Mouse (Mus musculus) MEL (cell line): ENCODE results near the gene Stmn1. TPM values are rescaled to one million over a fixed set of nuclear protein-coding genes. Genes with fewer than 3 reads are reported as not detected.

Experiments used
- DNase-seq: peaks from one replicate; pipeline ENCODE4 v3.0.0; 2011; ENCODE audit warnings: low read depth, low spot score
- H3K27ac ChIP-seq: 2 replicates; pipeline ENCODE4 v1.5.1; 2012; ENCODE audit warnings: low read depth, mild to moderate bottlenecking, control low read depth, low read length, moderate library complexity; ENCODE audit not compliant: control insufficient read depth
- H3K27me3 ChIP-seq, 2 experiments: fragments of 150-350 bp in 1 of 2; sonication (generic) in 1 of 2; 2 replicates each; pipeline ENCODE4 v1.6.1; 2012; ENCODE audit warnings: low read length in 2 of 2, mild to moderate bottlenecking in 2 of 2, improper control_type of control experiment in 1 of 2, moderate library complexity in 1 of 2; ENCODE audit not compliant: insufficient read depth in 2 of 2, control insufficient read depth in 1 of 2
- H3K36me3 ChIP-seq, 2 experiments: 2 replicates each; pipeline ENCODE4 v1.6.1; 2012 to 2014; ENCODE audit warnings: low read length in 2 of 2, improper control_type of control experiment in 1 of 2, inconsistent platforms in 1 of 2, mild to moderate bottlenecking in 1 of 2; ENCODE audit not compliant: insufficient read depth in 2 of 2, control insufficient read depth in 1 of 2
- H3K4me1 ChIP-seq, 2 experiments: fragments of 150-350 bp in 1 of 2; sonication (generic) in 1 of 2; 2 replicates each; pipeline ENCODE4 v1.6.1; 2012; ENCODE audit warnings: low read length in 2 of 2, improper control_type of control experiment in 1 of 2, mild to moderate bottlenecking in 1 of 2; ENCODE audit not compliant: insufficient read depth in 2 of 2, control insufficient read depth in 1 of 2
- H3K4me3 ChIP-seq, 2 experiments: fragments of 150-350 bp in 1 of 2; sonication (generic) in 1 of 2; 2 replicates each; pipeline ENCODE4 v1.5.1; 2012; ENCODE audit warnings: low read depth in 2 of 2, low read length in 2 of 2, mild to moderate bottlenecking in 2 of 2, moderate library complexity in 2 of 2, control low read depth in 1 of 2, improper control_type of control experiment in 1 of 2; ENCODE audit not compliant: control insufficient read depth in 1 of 2, insufficient read depth in 1 of 2
- H3K79me2 ChIP-seq: 2 replicates; pipeline ENCODE4 v1.6.1; 2012; ENCODE audit warnings: mild to moderate bottlenecking, low read length, moderate library complexity; ENCODE audit not compliant: control insufficient read depth, poor library complexity, insufficient read depth
- H3K9ac ChIP-seq: 2 replicates; pipeline ENCODE4 v1.6.1; 2012; ENCODE audit warnings: low read depth, mild to moderate bottlenecking, control low read depth, low read length, moderate library complexity; ENCODE audit not compliant: control insufficient read depth, poor library complexity, severe bottlenecking
- H3K9me3 ChIP-seq: fragments of 150-350 bp; sonication (generic); replicated peaks from 2 replicates; pipeline ENCODE4 v1.6.1; 2012; ENCODE audit warnings: mild to moderate bottlenecking, low read length, improper control_type of control experiment, moderate library complexity; ENCODE audit not compliant: insufficient read depth
- CHD2 ChIP-seq: IDR thresholded peaks from 2 replicates; pipeline ENCODE4 v1.6.1; 2011; ENCODE audit warnings: low read length, improper control_type of control experiment
- CTCF ChIP-seq, 3 experiments: IDR thresholded peaks in 2 of 3; conservative IDR thresholded peaks in 1 of 3; 2 replicates each; pipeline ENCODE4 v1.5.1; 2011 to 2012; ENCODE audit warnings: low read length in 3 of 3, low read depth in 2 of 3, mild to moderate bottlenecking in 2 of 3, improper control_type of control experiment in 1 of 3, inconsistent platforms in 1 of 3, mixed read lengths in 1 of 3, moderate library complexity in 1 of 3; ENCODE audit not compliant: control insufficient read depth in 1 of 3, insufficient read depth in 1 of 3, poor library complexity in 1 of 3, severe bottlenecking in 1 of 3
- ELF1 ChIP-seq: IDR thresholded peaks from 2 replicates; pipeline ENCODE4 v1.6.1; 2014; ENCODE audit warnings: low read depth, mild to moderate bottlenecking, inconsistent platforms, low read length, improper control_type of control experiment, moderate library complexity
- EP300 ChIP-seq, 2 experiments: IDR thresholded peaks; 2 replicates each; pipeline ENCODE4 v1.6.1; 2011; ENCODE audit warnings: improper control_type of control experiment in 2 of 2, low read length in 2 of 2, low read depth in 1 of 2, mild to moderate bottlenecking in 1 of 2
- ETS1 ChIP-seq: IDR thresholded peaks from 2 replicates; pipeline ENCODE4 v1.6.1; 2012; ENCODE audit warnings: low read depth, mild to moderate bottlenecking, inconsistent platforms, low read length, improper control_type of control experiment, moderate library complexity
- GABPA ChIP-seq: IDR thresholded peaks from 2 replicates; pipeline ENCODE4 v1.6.1; 2012; ENCODE audit warnings: low read depth, mild to moderate bottlenecking, inconsistent platforms, low read length, improper control_type of control experiment, moderate library complexity
- GATA1 ChIP-seq: IDR thresholded peaks from 2 replicates; pipeline ENCODE4 v1.6.1; 2011; ENCODE audit warnings: low read depth, low read length, improper control_type of control experiment
- HCFC1 ChIP-seq: IDR thresholded peaks from 2 replicates; pipeline ENCODE4 v1.6.1; 2012; ENCODE audit warnings: low read depth, mild to moderate bottlenecking, inconsistent platforms, low read length, improper control_type of control experiment, moderate library complexity
- MAZ ChIP-seq: IDR thresholded peaks from 2 replicates; pipeline ENCODE4 v1.6.1; 2012; ENCODE audit warnings: low read depth, mild to moderate bottlenecking, inconsistent platforms, low read length, improper control_type of control experiment
- MXI1 ChIP-seq: IDR thresholded peaks from 2 replicates; pipeline ENCODE4 v1.6.1; 2011; ENCODE audit warnings: mild to moderate bottlenecking, low read depth, low read length, improper control_type of control experiment
- MYB ChIP-seq: IDR thresholded peaks from 2 replicates; pipeline ENCODE4 v1.6.1; 2011; ENCODE audit warnings: mild to moderate bottlenecking, low read depth, low read length, improper control_type of control experiment
- NELFE ChIP-seq: IDR thresholded peaks from 2 replicates; pipeline ENCODE4 v1.6.1; 2011; ENCODE audit warnings: low read depth, low read length, improper control_type of control experiment
- POLR2A ChIP-seq, 2 experiments: IDR thresholded peaks; 2 replicates each; pipeline ENCODE4 v1.6.1; 2011 to 2012; ENCODE audit warnings: low read length in 2 of 2, mild to moderate bottlenecking in 2 of 2, control low read depth in 1 of 2, improper control_type of control experiment in 1 of 2, low read depth in 1 of 2, moderate library complexity in 1 of 2; ENCODE audit not compliant: control insufficient read depth in 1 of 2, insufficient read depth in 1 of 2, poor library complexity in 1 of 2
- POLR2AphosphoS2 ChIP-seq: IDR thresholded peaks from 2 replicates; pipeline ENCODE4 v1.6.1; 2011; ENCODE audit warnings: low read length, improper control_type of control experiment
- POLR2AphosphoS5 ChIP-seq: IDR thresholded peaks from 2 replicates; pipeline ENCODE4 v1.6.1; 2012; ENCODE audit warnings: low read depth, borderline replicate concordance, mild to moderate bottlenecking, inconsistent platforms, low read length, moderate library complexity, mixed read lengths
- RAD21 ChIP-seq: IDR thresholded peaks from 2 replicates; pipeline ENCODE4 v1.6.1; 2011; ENCODE audit warnings: mild to moderate bottlenecking, low read depth, low read length, improper control_type of control experiment
- SMC3 ChIP-seq: IDR thresholded peaks from 2 replicates; pipeline ENCODE4 v1.6.1; 2011; ENCODE audit warnings: low read depth, low read length, improper control_type of control experiment
- TAL1 ChIP-seq: IDR thresholded peaks from 2 replicates; pipeline ENCODE4 v1.6.1; 2012; ENCODE audit warnings: mild to moderate bottlenecking, inconsistent platforms, low read length, moderate library complexity, mixed read lengths
- UBTF ChIP-seq: IDR thresholded peaks from 2 replicates; pipeline ENCODE4 v1.6.1; 2012; ENCODE audit warnings: low read depth, mild to moderate bottlenecking, inconsistent platforms, low read length, improper control_type of control experiment, moderate library complexity, borderline replicate concordance; ENCODE audit not compliant: insufficient read depth
- ZMIZ1 ChIP-seq: IDR thresholded peaks from 2 replicates; pipeline ENCODE4 v1.6.1; 2012; ENCODE audit warnings: low read depth, mild to moderate bottlenecking, inconsistent platforms, low read length, improper control_type of control experiment, moderate library complexity
- ZNF384 ChIP-seq: IDR thresholded peaks from 2 replicates; pipeline ENCODE4 v1.6.1; 2012; ENCODE audit warnings: low read depth, mild to moderate bottlenecking, inconsistent platforms, low read length, improper control_type of control experiment
- polyA plus RNA-seq, 2 experiments: library from polyadenylated mRNA; stranded (reverse) in 1 of 2; unstranded in 1 of 2; fragments of >175 nt in 1 of 2; fragments of >200 nt in 1 of 2; gene quantifications; 2 replicates each; pipeline versions ENCODE4 v1.2.1 to v1.2.4; 2012; ENCODE audit warnings: low replicate concordance in 2 of 2, low read depth in 1 of 2; ENCODE audit not compliant: insufficient read length in 2 of 2, insufficient read depth in 1 of 2, missing spikeins in 1 of 2
- total RNA-seq: library from RNA; depleted of rRNA; stranded (reverse); fragments of 300-350 nt; gene quantifications from 2 replicates; pipeline ENCODE4 v1.2.3, GENCODE M21; 2012

Gene Stmn1
- total and polyA plus RNA-seq, 3 experiments, result 214 to 350 TPM; not detected in 1

- TF ChIP-seq MXI1, result no peak
- no peak for TF ChIP-seq GATA1
- TF ChIP-seq CTCF (IDR thresholded peaks at IDR 0.05 in 2 of 3, conservative IDR thresholded peaks at IDR 0.05 in 1 of 3; ENCODE audit: control insufficient read depth in 1 of 3, insufficient read depth in 1 of 3, low read depth in 2 of 3, low read length in 3 of 3, poor library complexity in 1 of 3, severe bottlenecking in 1 of 3), result peak; percentile 77 to 91 (median 85)
- no peak for TF ChIP-seq ETS1
- no peak for TF ChIP-seq CHD2
- no peak for TF ChIP-seq EP300 (IDR thresholded peaks at IDR 0.05; ENCODE audit: low read depth in 1 of 2, low read length in 2 of 2)
These were observed 12.7 kb downstream of the Stmn1 start (continued) for GRCm38 (mm10) chr4:134480864-134481263.

- H3K36me3 ChIP-seq, result no peaks in the 10 kb centered on the region
- H3K4me1 ChIP-seq, result no peaks in the 10 kb centered on the region; a peak in 1 of 4 replicates
- no peak overlapping the region for H3K4me3 ChIP-seq
- H3K9ac ChIP-seq, result no peak overlapping the region
- no peak for TF ChIP-seq MYB
- no peak for TF ChIP-seq RAD21
- no peak for TF ChIP-seq UBTF
- TF ChIP-seq HCFC1, result no peak
- no peak for TF ChIP-seq EP300 (IDR thresholded peaks at IDR 0.05; ENCODE audit: low read depth in 1 of 2, low read length in 2 of 2)
- TF ChIP-seq SMC3, result no peak
- TF ChIP-seq ZMIZ1, result no peak
- TF ChIP-seq POLR2AphosphoS5, result no peak
- TF ChIP-seq CHD2, result no peak
- TF ChIP-seq ZNF384, result no peak
- no peak for TF ChIP-seq ELF1
- TF ChIP-seq NELFE, result no peak
- no peak for TF ChIP-seq POLR2A (IDR thresholded peaks at IDR 0.05; ENCODE audit: control insufficient read depth in 1 of 2, insufficient read depth in 1 of 2, low read depth in 1 of 2, low read length in 2 of 2, poor library complexity in 1 of 2)
- no peak for TF ChIP-seq MAZ
- no peaks in the 10 kb centered on the region for H3K79me2 ChIP-seq
- DNase-seq, result no peak
- no peak overlapping the region for H3K27ac ChIP-seq
- peaks cover 3 to 6% of the 10 kb centered on the region in 2 experiments; a peak in 2 of 4 replicates for H3K27me3 ChIP-seq
- no peaks in the 10 kb centered on the region for H3K9me3 ChIP-seq
These were observed 13.2 kb downstream of the Stmn1 start for GRCm38 (mm10) chr4:134481270-134481669.

- DNase-seq, result no peak
- Histone ChIP-seq H3K27ac (no peak overlapping the region), H3K79me2 (no peaks in the 10 kb centered on the region), H3K9me3 (no peaks in the 10 kb centered on the region), H3K36me3 (no peaks in the 10 kb centered on the region), H3K4me3 (no peak overlapping the region), H3K9ac (no peak overlapping the region), H3K27me3 (peaks cover 3 to 8% of the 10 kb centered on the region in 2 experiments; a peak in 2 of 4 replicates)
- TF ChIP-seq POLR2AphosphoS2 (no peak), TAL1 (no peak), GABPA (no peak), NELFE (no peak), ELF1 (no peak)
- TF ChIP-seq, all 39 proteins: peak for 0
- no peaks in the 10 kb centered on the region; a peak in 1 of 4 replicates for H3K4me1 ChIP-seq
These were observed 14.3 kb downstream of the Stmn1 start for GRCm38 (mm10) chr4:134482442-134482841.
